Mouse (Mus musculus) adrenal gland, postnatal 4 days (tissue): ENCODE results near the gene Fzd7. TPM values are rescaled to one million over a fixed set of nuclear protein-coding genes. Genes with fewer than 3 reads are reported as not detected.

ENCODE experiments used
- total RNA-seq, 2 experiments: library from RNA; stranded (reverse); gene quantifications; 2 replicates each; pipeline ENCODE4 v1.2.3; 2021

The Fzd7 gene
- total RNA-seq, 2 experiments from 2014 or later, result 23.6 to 28.7 TPM

Other genes starting within 250 kb of the Fzd7 start
- 10 to 100 TPM; 15.2 to 16.9 TPM for gene Als2, start 245.2 kb upstream of the Fzd7 start, total RNA-seq
- gene Cdk15, start 225.5 kb upstream of the Fzd7 start, total RNA-seq, result under 1 TPM; 0.20 TPM
- gene Gm973, start 33.8 kb downstream of the Fzd7 start, total RNA-seq, result 10 to 100 TPM; 31.3 to 33.2 TPM
- 100 to 1,000 TPM; 158 to 163 TPM for gene Sumo1, start 188.4 kb downstream of the Fzd7 start, total RNA-seq
- 100 to 1,000 TPM; 146 to 164 TPM for gene Nop58, start 202.5 kb downstream of the Fzd7 start, total RNA-seq